Mouse (Mus musculus): ENCODE measurements around the gene Rtp3.

The Rtp3 gene

GRCm38 (mm10) chr9:110945343-110945742 lies 45.0 kb downstream of the Rtp3 start:
- DNase-seq (ENCODE audit: low read depth): no peak

- peak; percentile 45 for DNase-seq (ENCODE audit: low read depth)
These were observed 46.1 kb downstream of the Rtp3 start for GRCm38 (mm10) chr9:110944265-110944664.

GRCm38 (mm10) chr9:110937506-110938490 lies 52.6 kb downstream of the Rtp3 start:
- no peak for DNase-seq (ENCODE audit: low read depth)

- DNase-seq (ENCODE audit: low read depth): no peak
These were observed 54.4 kb downstream of the Rtp3 start for GRCm38 (mm10) chr9:110935941-110936340.

Data from NIH3T3 (cell line).